Mouse (Mus musculus): ENCODE results near the gene Cfdp1. TPM values are rescaled to one million over a fixed set of nuclear protein-coding genes. Genes with fewer than 3 reads are reported as not detected.

The Cfdp1 gene
- polyA plus RNA-seq, 1 experiment = 97.6 TPM

GRCm38 (mm10) chr8:111725341-111725740 lies 128.8 kb downstream of the Cfdp1 start:
- TF ChIP-seq POLR2A (IDR thresholded peaks at IDR 0.05; ENCODE audit: borderline replicate concordance, extremely low read depth, insufficient read depth, insufficient read length, poor library complexity, severe bottlenecking) (no peak), CTCF (IDR thresholded peaks at IDR 0.05; ENCODE audit: borderline replicate concordance, extremely low read depth, insufficient read depth, insufficient read length) (no peak)
- DNase-seq (ENCODE audit: low read depth) = no peak

DNA sequence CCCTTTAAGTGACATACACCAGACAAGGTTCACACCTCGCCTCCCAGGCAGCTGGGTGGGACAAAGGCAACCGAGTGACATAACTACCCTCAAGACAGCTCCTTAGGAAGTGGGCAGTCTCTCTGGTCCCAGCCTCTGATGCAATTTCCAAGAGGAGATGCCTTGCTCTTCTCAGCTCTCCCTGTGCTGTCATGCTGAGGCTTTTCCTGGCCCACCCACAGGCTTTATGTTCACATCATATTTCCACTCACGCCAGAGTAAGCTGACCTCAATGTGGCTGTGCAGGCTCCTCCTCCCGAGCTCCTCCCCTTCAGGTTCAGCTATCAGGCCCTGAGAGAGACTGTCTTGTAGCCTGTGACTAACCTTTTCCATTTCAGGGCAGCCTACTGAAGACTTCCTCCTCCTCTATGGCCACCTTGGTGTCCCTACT lies 134.0 kb downstream of the Cfdp1 start:
- no peak for TF ChIP-seq POLR2A (IDR thresholded peaks at IDR 0.05; ENCODE audit: borderline replicate concordance, extremely low read depth, insufficient read depth, insufficient read length, poor library complexity, severe bottlenecking)
- no peak for TF ChIP-seq CTCF (IDR thresholded peaks at IDR 0.05; ENCODE audit: borderline replicate concordance, extremely low read depth, insufficient read depth, insufficient read length)
- no peak for DNase-seq (ENCODE audit: low read depth)

DNA sequence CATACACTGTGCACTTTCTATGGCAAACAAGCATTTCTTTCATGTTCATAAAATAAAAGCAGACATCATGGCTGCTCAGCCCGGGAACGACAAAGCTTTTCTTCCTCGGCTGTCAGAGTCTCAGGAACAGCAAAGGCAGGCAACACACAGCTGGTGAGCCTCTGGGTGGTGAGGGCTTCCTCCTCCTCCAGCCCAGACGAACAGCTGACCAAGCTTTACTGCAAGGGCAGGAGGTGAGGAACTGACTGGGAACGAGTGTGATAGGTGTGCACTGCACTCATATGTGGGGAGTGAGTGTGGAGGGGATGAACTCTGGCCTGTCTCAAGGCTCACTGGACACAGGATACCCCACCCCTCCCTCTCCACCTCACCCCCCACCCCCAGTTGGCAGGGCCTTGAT lies 135.2 kb downstream of the Cfdp1 start:
- DNase-seq (ENCODE audit: low read depth) = peak; percentile 28
- TF ChIP-seq POLR2A (IDR thresholded peaks at IDR 0.05; ENCODE audit: borderline replicate concordance, extremely low read depth, insufficient read depth, insufficient read length, poor library complexity, severe bottlenecking) (no peak), CTCF (IDR thresholded peaks at IDR 0.05; ENCODE audit: borderline replicate concordance, extremely low read depth, insufficient read depth, insufficient read length) (no peak)

Other genes with a start within 250 kb of the Cfdp1 start
- gene Ldhd, start 223.9 kb downstream of the Cfdp1 start, polyA plus RNA-seq (2012; rRNA removed) = 0.58 and 0.68 TPM in 2 replicates
- 25.6 and 25.9 TPM in 2 replicates for gene Zfp1, start 210.9 kb downstream of the Cfdp1 start, polyA plus RNA-seq (2012; rRNA removed)
- gene Ctrb1, start 163.3 kb downstream of the Cfdp1 start, polyA plus RNA-seq (2012; rRNA removed) = 0.10 and 0.22 TPM in 2 replicates
- 101 and 113 TPM in 2 replicates for gene Bcar1, start 110.5 kb downstream of the Cfdp1 start, polyA plus RNA-seq (2012; rRNA removed)
- gene Tmem170, start 22.5 kb upstream of the Cfdp1 start, polyA plus RNA-seq (2012; rRNA removed) = 3.8 and 4.1 TPM in 2 replicates
- gene Chst5, start 56.2 kb upstream of the Cfdp1 start, polyA plus RNA-seq (2012; rRNA removed) = 3.6 and 3.9 TPM in 2 replicates
- gene Tmem231, start 79.6 kb upstream of the Cfdp1 start, polyA plus RNA-seq (2012; rRNA removed) = 16.8 and 17.2 TPM in 2 replicates
- gene Gabarapl2, start 86.4 kb upstream of the Cfdp1 start, polyA plus RNA-seq (2012; rRNA removed) = 164 TPM in 2 replicates
- 9.7 and 10.4 TPM in 2 replicates for gene Adat1, start 138.0 kb upstream of the Cfdp1 start, polyA plus RNA-seq (2012; rRNA removed)
- 93.8 and 116 TPM in 2 replicates for gene Kars, start 157.0 kb upstream of the Cfdp1 start, polyA plus RNA-seq (2012; rRNA removed)
- gene Terf2ip, start 157.1 kb upstream of the Cfdp1 start, polyA plus RNA-seq (2012; rRNA removed) = 26.8 and 41.1 TPM in 2 replicates
- gene Gm6793, start 160.7 kb upstream of the Cfdp1 start, polyA plus RNA-seq (2012; rRNA removed) = 0.08 and 0.15 TPM in 2 replicates

All from brain, embryonic 14.5 days (tissue).